In genomic region chr6:14951060-14951459, GRCm38 (mm10) we compare ENCODE assay signal across 16 mouse cellular contexts. TPM values are rescaled to one million over a fixed set of nuclear protein-coding genes. Genes with fewer than 3 reads are reported as not detected.
"Had no signal": no experiment of that assay in that cellular context is flagged by ENCODE, and none has a peak within 500 bp of the region (broad histone marks: within the 10 kb centered on the region; RNA-seq: fewer than 3 reads in every experiment).

No protein-coding gene starts in this region.

- H3K4me3 ChIP-seq: limb, embryonic 12.5 days; liver, embryonic 13.5 days; lung, embryonic 15.5 days; megakaryocyte, embryonic 14.5 days; midbrain, embryonic 15.5 days; neural tube, embryonic 12.5 days had no signal

- H3K36me3 ChIP-seq: liver, embryonic 13.5 days; lung, embryonic 15.5 days; midbrain, embryonic 15.5 days; neural tube, embryonic 12.5 days had no signal

- ATAC-seq: liver, postnatal 0 days; midbrain, embryonic 15.5 days had no signal

- H3K9me3 ChIP-seq: limb, embryonic 12.5 days; liver, embryonic 13.5 days; lung, embryonic 15.5 days; midbrain, embryonic 15.5 days; neural tube, embryonic 12.5 days had no signal

- H3K4me2 ChIP-seq: limb, embryonic 12.5 days; liver, embryonic 13.5 days; lung, embryonic 15.5 days; midbrain, embryonic 11.5 days; midbrain, embryonic 15.5 days; neural tube, embryonic 12.5 days had no signal

- H3K4me1 ChIP-seq: limb, embryonic 12.5 days; liver, embryonic 13.5 days; lung, embryonic 15.5 days; megakaryocyte, embryonic 14.5 days; midbrain, embryonic 15.5 days; neural tube, embryonic 12.5 days had no signal

- H3K27me3 ChIP-seq: limb, embryonic 12.5 days; liver, embryonic 13.5 days; lung, embryonic 15.5 days; megakaryocyte, embryonic 14.5 days; midbrain, embryonic 15.5 days; neural tube, embryonic 12.5 days had no signal

- H3K9ac ChIP-seq: limb, embryonic 12.5 days; liver, embryonic 13.5 days; liver, postnatal 0 days; lung, embryonic 15.5 days; midbrain, embryonic 15.5 days; neural tube, embryonic 12.5 days had no signal

- H3K27ac ChIP-seq: limb, embryonic 12.5 days; liver, embryonic 13.5 days; lung, embryonic 15.5 days; macrophage; midbrain, embryonic 15.5 days; neural tube, embryonic 12.5 days; stomach, postnatal 0 days had no signal

- DNase-seq: kidney, adult 8-10 months; kidney, postnatal 25 days; liver; liver, embryonic 13.5 days; liver, postnatal 0 days; lung, postnatal 14 days; thymus, adult 18-20 months; thymus, postnatal 14 days had no signal

RNA-seq across cellular contexts. Expression of gene Foxp2, which starts 49.9 kb away (rescaled TPM):
- polyA plus RNA-seq: macrophage had no signal
